ENCODE assay signal across 10 mouse cellular contexts in genomic region chr12:98965441-98966135, GRCm38 (mm10). TPM values are rescaled to one million over a fixed set of nuclear protein-coding genes. Genes with fewer than 3 reads are reported as not detected.
A peak's percentile ranks its signal among the peaks of the same experiment; 100 is the strongest.
DNase-seq lines count a peak whose midpoint lies in the region; ATAC-seq lines count a peak whose summit lies in the region.
"Had no signal": no experiment of that assay in that cellular context is flagged by ENCODE, and none has a peak within 500 bp of the region (broad histone marks: within the 10 kb centered on the region; RNA-seq: fewer than 3 reads in every experiment).

No protein-coding gene starts in this region.

- no peak overlapping the region for H3K9ac ChIP-seq in midbrain, embryonic 11.5 days (ENCODE audit: low read length)

- no peaks in the 10 kb centered on the region for H3K9me3 ChIP-seq in midbrain, embryonic 10.5 days (replicated peaks)
- no peaks in the 10 kb centered on the region for H3K9me3 ChIP-seq in midbrain, embryonic 11.5 days (ENCODE audit: control insufficient read depth, low read length)

- no peak overlapping the region for H3K4me2 ChIP-seq in midbrain, embryonic 11.5 days

- no peaks in the 10 kb centered on the region for H3K27me3 ChIP-seq in midbrain, embryonic 10.5 days (ENCODE audit: low read depth, poor library complexity, severe bottlenecking)
- H3K27me3 ChIP-seq in midbrain, embryonic 11.5 days (ENCODE audit: control insufficient read depth, insufficient read depth, low read length), result no peaks in the 10 kb centered on the region

- peaks cover 27% of the 10 kb centered on the region for H3K36me3 ChIP-seq in midbrain, embryonic 10.5 days
- no peaks in the 10 kb centered on the region for H3K36me3 ChIP-seq in midbrain, embryonic 11.5 days (ENCODE audit: control insufficient read depth, insufficient read depth, low read length)

- ATAC-seq in midbrain, embryonic 11.5 days (ENCODE audit: low FRiP score), result no peak

- H3K4me1 ChIP-seq in midbrain, embryonic 10.5 days, result peaks cover 14% of the 10 kb centered on the region
- no peaks in the 10 kb centered on the region for H3K4me1 ChIP-seq in midbrain, embryonic 11.5 days (ENCODE audit: control insufficient read depth, insufficient read depth, low read length)

- H3K27ac ChIP-seq in midbrain, embryonic 10.5 days (replicated peaks), result peak overlapping the region; percentile 33; the same call in 1 of the 2 replicates
- no peak overlapping the region for H3K27ac ChIP-seq in midbrain, embryonic 11.5 days (ENCODE audit: low read depth, low read length)
- H3K27ac ChIP-seq: macrophage had no signal

- DNase-seq in heart, adult 11 months, result peak; percentile 62
- DNase-seq in heart, postnatal 14 days, result no peak
- no peak for DNase-seq in midbrain, embryonic 10.5 days (ENCODE audit: low spot score)
- no peak for DNase-seq in midbrain, embryonic 11.5 days (ENCODE audit: low spot score, missing footprints)
- peak; percentile 17 for DNase-seq in fibroblast of lung, adult 2 months (ENCODE audit: low read depth)
- peak; percentile 43 to 62 for DNase-seq in kidney, postnatal 4 days
- DNase-seq in thymus, postnatal 25 days, result no peak
- DNase-seq in right cerebral cortex, postnatal 25 days, result no peak
- DNase-seq: thymus, postnatal 4 days had no signal

- 72% methylated on average over 4 of the region's 4 CpGs for WGBS in midbrain, embryonic 10.5 days
- 72% methylated on average over 4 of the region's 4 CpGs for WGBS in midbrain, embryonic 11.5 days

- intact Hi-C loops in heart, postnatal 14 days (cut with DNase I), result no loop called here

- H3K4me3 ChIP-seq in midbrain, embryonic 10.5 days, result no peak overlapping the region
- no peak overlapping the region for H3K4me3 ChIP-seq in midbrain, embryonic 11.5 days (ENCODE audit: low read depth, low read length)

RNA-seq across cellular contexts. Expression of gene Ttc8, which starts 45.2 kb away (rescaled TPM):
- total RNA-seq in heart, postnatal 14 days (2021), result 1 to 10 TPM; 6.6 to 7.1 TPM
- 44.3 and 47.4 TPM in 2 replicates for polyA plus RNA-seq in midbrain, embryonic 10.5 days (2016; fragmentation: Nextera tagmentation; extraction: Ambion mirVana)
- 42.9 and 49.9 TPM in 2 replicates for polyA plus RNA-seq in midbrain, embryonic 11.5 days (2014; fragmentation: Nextera tagmentation; extraction: Ambion mirVana)

Comparison
In these comparisons a context has a peak if more than half of its experiments do, and no peak if none do; other contexts are left out.
1. DNase-seq: peak in heart, adult 11 months (single experiment), fibroblast of lung, adult 2 months (single experiment) and kidney, postnatal 4 days (2 of 2); none in heart, postnatal 14 days (0 of 2), midbrain, embryonic 10.5 days (single experiment), midbrain, embryonic 11.5 days (single experiment), thymus, postnatal 25 days (single experiment) and right cerebral cortex, postnatal 25 days (single experiment).